Mouse (Mus musculus) megakaryocyte progenitor cell, adult 5-6 weeks (primary cell): ENCODE results near the gene Dab2ip. TPM values are rescaled to one million over a fixed set of nuclear protein-coding genes. Genes with fewer than 3 reads are reported as not detected.

Experiments
- ATAC-seq: replicated peaks from 2 replicates; pipeline ENCODE4 v1.8.0; 2016; ENCODE audit warnings: mild to moderate bottlenecking, moderate TSS enrichment, inconsistent platforms; ENCODE audit not compliant: poor library complexity
- total RNA-seq, 2 experiments: library from RNA; stranded (forward) in 1 of 2; stranded (reverse) in 1 of 2; fragments of 157-497, 149-512 nt in 1 of 2; fragments of 200-1000 nt in 1 of 2; gene quantifications; 2 replicates each; pipeline versions ENCODE4 v1.2.3 to v1.2.4; 2015 to 2017

Dab2ip gene
- total RNA-seq (2015) (3.9 and 4.0 TPM in 2 replicates), total RNA-seq (2017) (3.0 and 4.1 TPM in 2 replicates)

DNA sequence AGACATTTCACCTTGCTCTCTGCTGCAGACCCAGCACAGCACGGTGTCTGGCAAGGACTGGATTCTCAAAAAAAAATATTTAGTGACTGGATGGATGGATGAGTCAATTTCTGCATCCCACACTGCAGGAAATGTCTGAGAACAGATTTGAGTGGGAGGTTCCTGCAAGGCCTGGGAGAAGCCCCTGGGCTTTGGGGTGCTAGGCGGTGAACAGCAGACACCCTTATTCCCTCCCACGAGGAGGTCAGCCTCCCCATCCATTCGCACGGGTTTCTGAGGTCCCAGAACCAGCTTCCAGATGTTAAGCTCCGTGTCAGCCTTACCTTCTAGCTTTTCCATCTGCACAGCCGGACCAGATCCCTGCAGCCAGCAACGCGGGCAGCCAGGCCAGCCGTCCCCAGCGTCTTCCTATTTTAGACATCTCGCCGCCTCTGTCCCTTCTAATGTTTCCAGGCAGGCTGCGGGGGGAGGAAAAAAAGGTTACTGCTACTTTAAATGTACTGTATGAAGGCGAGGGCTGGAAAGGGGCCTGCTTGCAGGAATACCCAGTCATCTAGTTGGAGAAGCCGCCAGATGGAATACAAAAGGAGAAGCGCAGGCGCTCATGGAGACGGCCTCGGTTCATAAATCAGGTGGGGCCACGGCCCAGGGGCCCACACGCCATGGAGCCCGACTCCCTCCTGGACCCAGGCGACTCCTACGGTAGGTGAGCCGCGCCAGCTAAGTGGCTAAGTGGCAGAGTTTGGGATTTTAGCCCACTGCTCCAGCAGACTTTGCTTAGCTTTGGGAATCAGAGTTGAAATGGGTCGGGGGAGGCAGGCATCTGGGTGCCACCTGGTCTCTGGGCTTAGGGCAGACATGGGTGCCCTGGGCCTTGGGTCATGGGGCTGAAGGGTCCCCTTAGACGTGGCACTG is at the start of gene Dab2ip:
Gene Dab2ip, plus strand, starts transcription at position 356 of the 915 bp plus-strand sequence.
- no peak for ATAC-seq

DNA sequence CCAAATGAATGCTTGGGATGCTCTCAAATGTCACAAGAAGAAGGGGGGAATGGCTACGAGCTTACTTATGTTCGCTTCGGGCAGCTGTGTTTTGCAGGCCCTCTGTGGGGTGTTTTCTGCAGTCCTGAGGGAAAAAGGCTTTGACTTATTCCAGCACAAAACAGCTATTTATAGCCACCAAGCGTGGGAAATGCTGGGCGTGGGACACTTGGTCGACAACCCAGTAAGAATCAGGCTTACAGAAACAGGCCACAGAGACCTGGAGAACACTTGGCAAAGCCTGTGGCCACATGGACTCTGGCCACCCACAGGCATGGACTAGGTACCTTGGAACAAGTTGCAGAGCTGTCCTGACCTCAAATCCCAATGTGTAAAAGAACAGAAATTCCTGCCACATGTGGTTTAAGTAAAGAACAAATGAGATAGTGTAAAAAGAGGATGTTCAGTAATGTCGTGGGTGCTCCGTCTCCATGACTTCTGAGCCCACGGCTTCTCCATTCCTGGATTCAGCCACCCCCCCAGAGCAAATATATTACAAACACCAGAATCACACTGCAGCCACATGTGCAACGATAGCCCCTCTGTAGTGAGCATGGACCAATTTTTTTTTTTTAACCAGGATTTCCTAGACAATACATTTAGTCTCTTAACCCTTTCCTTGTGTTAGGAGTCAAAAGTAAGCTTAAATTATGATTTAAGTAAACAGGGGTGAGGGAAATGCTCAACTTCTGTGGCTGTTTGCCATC is 49.3 kb upstream of the Dab2ip start:
- ATAC-seq = no peak

DNA sequence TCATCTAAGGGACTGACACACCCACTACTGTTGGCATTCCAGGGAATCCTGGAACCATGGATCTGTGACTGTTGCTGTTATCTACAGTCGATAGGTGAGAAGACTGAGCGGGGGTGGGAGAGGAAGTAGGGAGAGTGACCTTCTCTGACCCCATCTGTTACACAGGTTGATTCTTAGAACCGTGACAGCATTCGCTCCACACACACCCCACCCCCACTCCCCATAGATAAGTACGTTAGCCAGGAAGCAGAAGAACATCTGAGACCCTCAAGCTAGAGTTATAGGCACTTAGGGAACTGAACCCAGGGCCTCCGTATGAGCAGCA is 48.8 kb upstream of the Dab2ip start:
- ATAC-seq = no peak

DNA sequence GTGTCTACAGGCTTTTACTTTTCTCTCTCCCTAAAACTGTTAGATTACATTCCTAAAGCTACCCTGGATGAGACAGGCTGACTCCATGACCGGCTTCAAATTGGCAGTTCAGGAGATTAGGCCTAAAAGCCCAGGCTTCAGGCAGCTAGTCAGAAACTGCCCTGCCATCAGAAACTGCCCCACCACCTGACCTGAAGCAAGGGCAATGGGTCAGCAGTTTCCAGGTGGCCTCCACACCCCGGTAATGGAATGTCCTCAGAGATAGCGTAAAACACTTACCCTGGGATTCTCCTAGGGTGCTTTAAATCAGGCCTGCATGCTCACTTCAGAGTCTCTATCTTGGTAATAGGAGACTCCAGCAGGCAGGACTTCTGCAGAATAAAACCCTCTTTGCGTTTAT is 48.2 kb upstream of the Dab2ip start:
- no peak for ATAC-seq

DNA sequence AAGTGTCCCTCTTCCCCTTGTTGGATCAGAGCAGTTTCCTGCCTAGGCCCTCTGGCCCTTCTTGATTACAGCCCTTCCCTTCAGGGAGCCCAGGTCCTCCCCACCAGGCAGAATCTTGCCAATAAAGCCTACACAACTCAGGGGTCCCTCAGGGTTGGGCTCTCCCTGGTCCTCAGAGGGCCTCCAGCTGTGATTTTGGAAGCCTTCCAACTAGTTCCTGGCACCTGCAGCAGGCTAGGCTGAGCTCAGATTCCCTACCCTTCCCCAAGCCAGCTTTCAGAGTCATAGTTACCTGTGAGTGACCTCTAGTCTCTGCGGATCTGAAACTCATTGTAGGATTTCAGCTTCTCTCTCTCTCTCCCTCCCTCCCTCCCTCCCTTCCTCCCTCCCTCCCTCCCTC is 47.1 kb upstream of the Dab2ip start:
- ATAC-seq = no peak

DNA sequence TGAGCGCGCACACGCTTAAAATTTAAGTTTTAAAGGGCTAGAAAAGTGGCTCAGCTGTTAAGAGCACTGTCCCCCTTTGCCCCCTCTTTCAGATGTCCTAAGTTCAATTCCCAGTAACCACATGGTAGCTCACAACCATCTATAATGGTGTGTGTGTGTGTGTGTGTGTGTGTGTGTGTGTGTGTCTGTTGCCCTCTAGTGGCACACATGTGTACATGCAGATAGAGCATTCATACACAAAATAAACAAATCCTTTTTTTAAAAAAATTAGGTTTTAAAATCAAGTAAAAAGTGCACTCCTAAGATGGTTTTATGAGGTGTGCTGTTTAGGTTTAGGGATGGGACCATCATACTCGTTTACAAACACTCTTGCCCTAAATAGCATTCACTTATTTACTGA is 45.8 kb upstream of the Dab2ip start:
- peak; percentile 54; the same call in 1 of the 2 replicates for ATAC-seq

DNA sequence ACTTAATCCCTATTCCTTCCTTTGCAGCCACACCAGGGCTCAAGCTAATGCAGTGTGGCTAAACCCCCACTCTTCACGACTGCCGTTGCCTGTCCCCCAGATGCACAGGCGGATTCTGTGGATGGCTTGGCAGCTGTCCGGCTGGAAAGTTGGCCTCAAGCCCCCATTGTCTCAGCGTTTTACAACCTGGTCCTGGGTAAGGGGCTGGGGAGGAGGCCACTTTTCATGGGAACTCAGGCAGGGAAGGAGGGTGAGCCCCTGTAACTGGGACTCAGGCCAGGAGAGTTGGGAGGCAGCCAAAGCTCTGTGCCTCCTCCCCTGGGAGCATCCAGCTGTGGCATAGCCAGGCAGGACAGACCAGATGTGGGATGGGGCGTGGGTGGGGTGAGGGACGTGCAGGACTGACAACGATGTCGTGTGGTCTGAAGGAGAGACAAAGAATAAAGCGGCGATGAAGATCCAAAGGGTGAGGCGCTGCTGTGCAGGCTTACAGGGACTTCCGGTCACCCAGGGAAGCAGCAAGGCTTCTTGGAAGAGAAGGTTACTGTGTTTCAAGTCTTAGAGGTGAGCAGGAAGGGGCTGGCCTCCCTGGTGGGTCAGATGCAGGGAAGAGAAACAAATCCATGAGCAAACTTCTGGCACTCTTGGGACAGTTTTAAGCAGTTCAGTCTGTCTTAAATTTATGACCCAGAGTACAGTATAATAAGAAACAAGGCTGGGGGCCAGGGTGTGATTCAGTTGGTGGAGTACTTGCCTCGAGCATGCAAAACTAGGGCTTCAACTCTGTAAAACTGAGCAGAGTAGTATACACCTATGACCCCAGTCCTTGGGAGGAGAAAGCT is 43.8 kb upstream of the Dab2ip start:
- no peak for ATAC-seq

DNA sequence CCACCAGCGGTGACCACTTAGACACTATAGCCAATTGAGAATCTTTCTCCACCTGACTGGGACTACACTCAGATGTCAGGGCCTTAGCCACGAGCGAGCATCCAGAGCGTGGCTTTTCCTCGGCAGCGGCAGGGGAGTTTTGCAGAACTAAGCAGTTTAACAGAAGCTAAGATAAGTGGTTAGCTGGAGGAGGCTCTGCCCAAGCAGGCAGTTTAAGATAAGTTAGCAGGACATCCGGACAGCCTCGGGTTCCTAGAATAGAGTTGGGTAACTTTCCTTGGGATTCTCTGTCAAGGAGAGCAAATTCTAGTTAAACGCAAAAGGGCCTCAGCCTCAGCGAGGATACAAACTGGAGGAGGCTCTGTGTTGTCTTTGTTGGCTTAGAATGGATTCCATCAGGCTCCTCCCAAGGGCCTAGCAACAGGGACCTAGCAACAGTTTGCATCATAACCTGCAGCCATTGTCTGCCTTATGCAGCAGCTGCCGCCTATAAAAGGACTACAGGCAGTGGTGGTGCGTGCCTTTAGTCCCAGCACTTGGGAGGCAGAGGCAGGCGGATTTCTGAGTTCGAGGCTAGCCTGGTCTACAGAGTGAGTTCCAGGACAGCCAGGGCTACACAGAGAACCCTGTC is 31.3 kb upstream of the Dab2ip start:
- ATAC-seq = peak; percentile 81

DNA sequence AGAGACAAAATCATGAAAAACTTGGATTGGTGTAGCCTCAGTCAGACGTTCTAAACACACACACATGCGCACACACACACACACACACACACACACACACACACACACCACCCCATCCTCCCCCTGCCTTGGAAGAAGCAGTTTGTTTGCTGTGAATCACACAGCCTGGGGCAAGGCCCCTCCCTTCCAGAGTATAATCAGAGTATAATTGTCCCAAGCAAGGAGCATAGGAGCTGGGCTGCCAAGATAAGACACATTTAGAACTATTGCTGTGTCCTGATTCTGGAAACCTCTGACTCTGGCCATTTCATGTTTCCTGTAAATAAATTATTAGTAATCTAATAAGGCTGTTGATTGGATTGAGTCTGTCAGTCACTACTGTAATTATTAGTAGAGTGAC is 29.0 kb upstream of the Dab2ip start:
- ATAC-seq = peak; percentile 72

DNA sequence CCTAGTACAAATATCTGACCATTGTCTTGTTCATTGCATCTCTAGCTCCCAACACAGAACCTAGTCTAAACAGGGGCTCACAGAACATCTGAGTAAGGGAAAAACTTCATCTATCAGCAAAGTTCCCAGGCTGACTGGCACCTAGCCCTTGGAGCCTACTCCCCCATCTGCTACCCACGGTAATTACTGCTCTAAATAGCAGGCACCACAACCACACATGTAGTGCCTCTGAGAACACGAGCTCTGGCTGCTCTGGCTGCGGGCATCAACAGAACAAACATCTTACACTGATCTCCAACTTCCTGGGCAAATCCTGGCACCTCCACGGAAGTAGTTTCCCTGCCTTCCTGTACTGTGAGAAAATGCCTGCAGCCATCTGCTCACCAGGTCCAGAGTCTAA is 28.2 kb upstream of the Dab2ip start:
- ATAC-seq = no peak

DNA sequence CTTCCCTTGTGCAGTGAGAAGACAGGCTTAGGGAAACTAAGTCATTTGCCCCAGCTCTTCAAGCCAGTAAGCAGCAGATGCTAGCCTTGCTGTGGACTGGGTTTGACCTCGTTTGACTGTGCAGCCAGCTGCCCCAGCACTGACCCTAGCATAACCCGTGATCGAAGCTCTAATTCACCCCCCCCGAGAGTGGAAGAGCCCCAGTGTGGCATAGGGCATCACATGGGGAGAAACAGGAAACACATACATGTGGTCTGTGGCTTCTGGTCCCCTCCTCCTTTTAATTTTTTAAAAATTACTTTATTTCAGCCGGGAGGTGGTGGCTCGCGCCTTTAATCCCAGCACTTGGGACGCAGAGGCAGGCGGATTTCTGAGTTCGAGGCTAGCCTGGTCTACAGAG is 27.3 kb upstream of the Dab2ip start:
- no peak for ATAC-seq

DNA sequence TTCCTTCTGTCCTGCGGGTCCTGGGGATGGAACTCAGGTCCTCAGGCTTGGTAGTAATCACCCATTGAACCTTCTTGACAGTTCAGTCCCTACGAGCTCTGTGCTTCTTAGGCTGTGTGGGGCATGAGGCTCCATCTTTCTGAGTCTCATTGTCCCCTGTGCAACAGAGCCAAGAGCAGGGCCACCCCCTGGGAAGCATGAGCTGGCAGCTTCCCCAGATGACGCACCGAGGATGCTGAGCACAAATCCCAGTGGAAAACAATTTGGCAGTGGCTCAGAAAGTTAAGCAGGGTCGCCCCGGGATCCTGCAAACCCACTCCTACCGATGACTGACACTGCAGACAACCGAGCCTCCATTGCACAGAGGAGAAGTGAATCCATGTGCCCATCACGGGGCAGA is 24.4 kb upstream of the Dab2ip start:
- no peak for ATAC-seq

DNA sequence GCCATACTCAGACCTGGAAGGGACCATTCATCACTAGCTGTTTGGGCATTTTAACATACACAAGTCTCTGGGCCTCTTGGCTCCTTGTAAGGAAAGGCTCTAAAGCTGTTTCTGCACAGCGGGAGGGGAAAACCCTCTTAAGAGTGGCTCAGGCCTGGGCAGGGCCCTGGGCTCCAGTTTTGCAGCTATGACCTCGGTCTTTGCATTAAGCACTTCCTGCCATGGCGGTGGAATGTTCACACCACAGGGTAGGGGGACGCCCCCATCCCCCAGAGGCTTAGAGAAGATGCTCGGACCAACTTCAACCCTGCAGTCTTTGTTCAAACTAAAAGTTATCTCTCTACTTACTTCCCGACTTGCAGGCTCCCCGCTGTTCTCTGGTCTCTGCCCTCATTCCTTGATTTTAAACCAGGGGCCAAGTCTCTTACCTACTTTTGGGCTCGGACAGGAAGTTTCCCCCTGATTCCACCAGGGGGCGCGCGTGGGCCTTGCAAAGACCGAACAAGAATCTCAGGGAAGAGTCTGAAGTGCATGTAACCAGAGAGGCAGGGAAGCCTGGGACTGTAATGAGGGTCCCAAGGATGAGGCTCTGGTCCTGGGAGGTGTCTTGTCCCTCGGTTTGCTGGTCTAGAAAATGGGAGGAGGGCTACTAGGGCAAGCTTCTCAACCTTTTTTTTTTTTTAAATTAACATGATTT is 18.6 kb upstream of the Dab2ip start:
- peak; percentile 91 for ATAC-seq

DNA sequence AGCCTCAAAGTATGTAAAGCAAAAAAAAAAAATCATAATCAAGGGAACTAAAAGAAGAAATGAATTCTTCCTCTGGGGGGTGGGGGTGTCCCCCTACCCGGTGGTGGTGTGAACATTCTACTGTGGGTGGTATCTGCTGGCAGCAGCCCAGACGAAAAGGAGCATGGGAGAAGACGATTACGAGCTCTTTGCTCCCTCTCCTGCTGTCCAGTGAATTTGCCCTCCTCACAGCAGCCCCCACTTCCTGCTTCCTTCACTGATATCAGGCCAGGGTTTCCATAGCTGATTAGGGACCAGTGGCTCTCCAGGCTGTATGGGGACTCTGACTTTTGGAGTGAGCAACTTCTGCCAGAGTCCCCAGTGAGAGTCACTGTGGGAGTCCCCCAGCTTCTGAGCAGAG is 17.3 kb upstream of the Dab2ip start:
- no peak; the same call in 1 of the 2 replicates for ATAC-seq

DNA sequence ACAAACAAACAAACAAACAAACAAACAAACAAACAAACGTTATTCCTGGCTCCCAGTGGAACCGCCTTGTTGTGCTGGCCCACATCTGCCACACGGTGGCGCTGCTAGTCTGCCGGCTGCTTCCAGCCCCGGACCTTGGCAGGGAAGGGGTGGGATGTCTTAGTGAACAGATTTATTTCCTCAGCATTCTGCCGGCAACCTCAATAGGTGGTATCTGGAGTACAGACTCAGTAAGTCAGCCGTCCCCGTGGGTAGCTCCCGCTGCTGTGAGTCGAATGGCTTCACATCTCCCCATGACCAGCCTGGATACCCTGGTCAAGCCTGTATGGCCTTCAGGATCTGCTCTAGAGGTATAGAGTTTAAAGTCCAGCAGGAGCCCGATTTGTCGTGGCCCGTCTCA is 13.3 kb upstream of the Dab2ip start:
- peak; percentile 66 for ATAC-seq

DNA sequence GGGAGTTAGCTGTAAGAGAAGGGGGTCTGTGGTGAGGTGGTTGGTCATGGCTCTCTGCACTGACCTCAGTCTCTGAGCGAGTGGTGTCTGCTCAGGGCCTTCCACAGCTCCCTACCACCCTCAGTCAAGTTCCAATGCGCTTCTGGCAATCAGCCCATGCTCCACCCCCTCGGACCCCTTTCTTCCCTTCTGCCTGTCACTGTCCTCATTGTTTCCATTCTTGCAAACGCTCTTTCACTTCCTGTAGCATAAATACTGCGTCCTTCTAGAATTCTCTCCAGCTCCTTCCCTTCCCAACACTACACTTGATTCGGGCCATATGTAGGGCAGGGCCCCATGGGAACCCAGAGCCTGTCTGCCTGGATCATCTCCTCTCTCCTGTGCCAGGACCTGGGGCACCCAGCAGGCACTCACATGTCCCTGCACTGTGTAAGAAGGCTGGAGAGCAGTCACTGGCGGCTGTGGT is 12.9 kb upstream of the Dab2ip start:
- peak; percentile 21; the same call in 1 of the 2 replicates for ATAC-seq

DNA sequence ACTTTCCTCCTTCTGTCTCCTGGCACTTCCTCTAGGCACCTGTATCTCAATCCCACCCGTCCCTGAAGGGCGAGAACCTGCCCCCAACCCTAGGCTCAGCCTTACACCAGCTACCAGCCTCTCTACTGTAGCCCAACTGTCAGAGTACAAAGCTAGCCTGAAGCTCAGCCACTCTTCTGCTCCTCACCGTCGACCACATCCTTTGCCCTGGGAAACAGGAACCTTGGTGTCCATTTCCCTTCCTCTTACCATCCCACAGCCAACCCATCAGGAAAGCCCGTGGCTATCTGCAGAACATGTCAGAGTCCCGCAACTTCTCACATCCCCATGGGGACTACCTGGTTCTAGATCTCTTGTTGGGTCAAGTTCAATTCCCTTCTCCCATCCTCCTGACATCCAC is 11.6 kb upstream of the Dab2ip start:
- peak; percentile 68 for ATAC-seq

DNA sequence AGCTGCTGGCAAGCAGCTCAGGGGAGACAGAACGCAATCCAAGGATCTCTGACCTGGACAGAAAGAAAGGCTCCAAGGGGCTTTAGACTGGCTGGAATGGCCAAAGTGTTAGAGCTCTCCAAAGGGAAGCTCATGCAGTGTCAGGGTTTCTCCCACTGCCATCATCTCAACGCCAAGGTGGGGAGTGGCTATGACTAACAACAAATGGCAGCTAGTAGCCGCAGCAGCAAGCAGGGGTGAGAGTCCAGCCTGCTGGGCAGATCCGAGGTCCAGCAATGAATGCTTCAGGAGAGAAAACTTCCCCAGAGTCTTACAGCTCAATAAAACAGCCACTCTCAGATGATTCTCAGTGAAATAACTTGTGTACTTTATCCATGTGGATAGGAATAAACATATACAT is 8.9 kb upstream of the Dab2ip start:
- no peak for ATAC-seq

DNA sequence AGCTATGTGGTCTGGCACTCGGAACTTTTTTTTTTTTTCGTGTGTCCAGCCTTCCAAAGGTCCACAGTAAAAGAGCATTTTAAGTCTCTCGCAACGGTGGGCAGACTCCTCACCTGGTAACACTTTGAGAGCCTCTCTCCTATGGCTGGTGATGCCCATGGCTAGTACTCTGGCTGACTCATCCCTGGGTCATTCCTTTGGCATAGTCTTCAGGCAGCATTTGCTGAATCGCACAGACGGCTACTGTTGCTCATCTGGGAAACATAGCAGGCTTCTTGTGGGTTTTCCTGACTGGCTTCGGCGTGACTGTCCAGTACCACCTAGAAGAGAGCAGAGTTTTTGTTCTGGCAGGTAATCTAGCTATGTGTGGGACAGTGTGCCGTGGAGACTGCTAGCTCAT is 8.0 kb upstream of the Dab2ip start:
- no peak for ATAC-seq

DNA sequence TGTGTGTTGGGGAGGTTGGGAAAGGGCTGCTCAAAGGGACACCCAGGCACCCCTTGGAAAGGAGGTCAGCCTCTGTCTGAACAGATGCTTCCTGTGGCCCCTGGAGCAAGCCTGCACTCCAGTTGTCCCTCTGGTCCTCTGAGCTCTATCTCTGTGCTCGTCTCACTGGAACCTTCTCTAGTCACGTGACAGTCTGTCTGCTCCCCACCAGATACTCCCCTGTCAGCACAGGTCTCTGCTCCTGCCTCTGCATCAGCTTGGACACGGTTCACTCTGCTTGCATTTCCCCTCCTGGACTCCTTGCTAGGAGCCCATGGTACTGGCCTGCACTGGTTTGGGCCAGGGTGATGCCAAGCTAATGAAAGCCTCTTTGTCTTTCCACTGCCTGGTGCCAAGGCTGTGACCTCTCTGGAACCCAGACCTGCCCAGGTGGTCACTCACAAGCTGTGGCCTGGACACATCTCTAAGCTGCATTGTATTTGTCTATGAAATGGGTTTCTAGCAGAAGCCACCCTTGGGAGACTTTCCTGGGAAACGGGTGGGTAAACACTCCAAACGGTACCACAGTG is 1.1 kb upstream of the Dab2ip start:
- no peak for ATAC-seq
